Comparison of ENCODE assay signal across 18 mouse cellular contexts in the genomic region with DNA sequence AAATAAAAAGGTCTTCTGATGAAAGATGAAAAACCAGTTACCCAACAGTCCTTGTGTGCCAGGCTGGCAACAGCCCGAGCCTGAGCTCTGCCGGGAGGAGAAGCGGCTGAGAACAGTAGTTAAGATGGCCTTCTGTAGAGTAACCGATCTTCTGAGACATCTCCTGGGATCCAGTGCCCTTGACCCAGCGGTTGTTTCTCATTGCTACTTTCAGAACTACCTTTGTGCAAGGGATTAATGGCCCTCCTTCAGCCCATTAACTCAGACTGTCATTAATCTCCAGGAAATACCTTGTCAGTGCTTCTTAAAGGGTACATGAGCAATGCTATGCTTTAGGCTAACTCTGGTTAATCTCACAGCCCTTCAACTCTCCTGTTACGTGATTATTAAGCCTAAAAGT. TPM values are rescaled to one million over a fixed set of nuclear protein-coding genes. Genes with fewer than 3 reads are reported as not detected.
DNase-seq lines count a peak whose midpoint lies in the region; ATAC-seq and TF ChIP-seq lines count a peak whose summit lies in the region.
"Had no signal": no experiment of that assay in that cellular context is flagged by ENCODE, and none has a peak within 500 bp of the region (broad histone marks: within the 10 kb centered on the region; RNA-seq: fewer than 3 reads in every experiment).

No protein-coding gene starts in this region.

- no peaks in the 10 kb centered on the region for H3K36me3 ChIP-seq in stomach, embryonic 16.5 days (ENCODE audit: control insufficient read depth, insufficient read depth, low read length)
- H3K36me3 ChIP-seq in stomach, postnatal 0 days (ENCODE audit: control insufficient read depth, insufficient read depth, low read length) = no peaks in the 10 kb centered on the region
- no peaks in the 10 kb centered on the region for H3K36me3 ChIP-seq in embryonic facial prominence, embryonic 11.5 days (replicated peaks; ENCODE audit: control insufficient read depth, insufficient read depth, low read depth, low read length)
- H3K36me3 ChIP-seq in heart, embryonic 12.5 days = no peaks in the 10 kb centered on the region
- H3K36me3 ChIP-seq: heart, embryonic 15.5 days; hindbrain, embryonic 10.5 days; neural tube, embryonic 12.5 days had no signal

- no peak overlapping the region for H3K4me2 ChIP-seq in stomach, embryonic 16.5 days (ENCODE audit: low read depth, low read length)
- no peak overlapping the region for H3K4me2 ChIP-seq in stomach, postnatal 0 days (replicated peaks; ENCODE audit: low read depth)
- H3K4me2 ChIP-seq in embryonic facial prominence, embryonic 11.5 days (ENCODE audit: low read depth, low read length) = no peak overlapping the region
- no peak overlapping the region for H3K4me2 ChIP-seq in heart, embryonic 12.5 days
- H3K4me2 ChIP-seq: heart, embryonic 15.5 days; neural tube, embryonic 12.5 days had no signal

- no peaks in the 10 kb centered on the region for H3K9me3 ChIP-seq in stomach, embryonic 16.5 days (replicated peaks; ENCODE audit: control insufficient read depth, low read length)
- H3K9me3 ChIP-seq in stomach, postnatal 0 days (ENCODE audit: control insufficient read depth, low read length) = no peaks in the 10 kb centered on the region
- no peaks in the 10 kb centered on the region for H3K9me3 ChIP-seq in embryonic facial prominence, embryonic 11.5 days (replicated peaks; ENCODE audit: control insufficient read depth, low read length)
- no peaks in the 10 kb centered on the region for H3K9me3 ChIP-seq in heart, embryonic 12.5 days (replicated peaks)
- H3K9me3 ChIP-seq: heart, embryonic 15.5 days; hindbrain, embryonic 10.5 days; megakaryocyte, embryonic 14.5 days; neural tube, embryonic 12.5 days had no signal

- intact Hi-C loops in gastrocnemius, adult 2 months (cut with DNase I) = no loop called here
- intact Hi-C loops in gastrocnemius, postnatal 14 days (cut with DNase I; ENCODE audit: low total_unique reads) = no loop called here

- WGBS in stomach, embryonic 16.5 days = 34% methylated on average over 6 of the region's 6 CpGs
- WGBS in stomach, postnatal 0 days = 36% methylated on average over 6 of the region's 6 CpGs
- WGBS in embryonic facial prominence, embryonic 11.5 days = 30% methylated on average over 6 of the region's 6 CpGs
- WGBS in heart, embryonic 12.5 days = 58% methylated on average over 6 of the region's 6 CpGs

- no peaks in the 10 kb centered on the region for H3K27me3 ChIP-seq in stomach, embryonic 16.5 days (ENCODE audit: control insufficient read depth, insufficient read depth, low read length)
- H3K27me3 ChIP-seq in stomach, postnatal 0 days (ENCODE audit: control insufficient read depth, insufficient read depth, low read length) = no peaks in the 10 kb centered on the region
- H3K27me3 ChIP-seq in embryonic facial prominence, embryonic 11.5 days (ENCODE audit: control insufficient read depth, insufficient read depth, low read length) = no peaks in the 10 kb centered on the region
- H3K27me3 ChIP-seq in heart, embryonic 12.5 days (replicated peaks) = no peaks in the 10 kb centered on the region
- H3K27me3 ChIP-seq: heart, embryonic 15.5 days; megakaryocyte, embryonic 14.5 days; neural tube, embryonic 12.5 days had no signal

- DNase-seq in gastrocnemius, adult 2 months = peak; percentile 59
- DNase-seq in gastrocnemius, postnatal 14 days = no peak
- DNase-seq in stomach, postnatal 0 days (ENCODE audit: low spot score) = no peak
- DNase-seq in embryonic facial prominence, embryonic 11.5 days (ENCODE audit: low spot score) = peak; percentile 45
- no peak for DNase-seq in urinary bladder, adult 2 months (ENCODE audit: low spot score)
- DNase-seq: cerebellum, postnatal 14 days; liver; liver, postnatal 0 days; lung, postnatal 14 days; right cerebral cortex, postnatal 14 days; thymus, postnatal 4 days had no signal

- no peak for TF ChIP-seq EP300 in stomach, postnatal 0 days (optimal IDR thresholded peaks at IDR 0.05)

- peaks cover 18% of the 10 kb centered on the region; the same call in 1 of the 2 replicates for H3K4me1 ChIP-seq in stomach, embryonic 16.5 days (ENCODE audit: control insufficient read depth, insufficient read depth, low read length)
- H3K4me1 ChIP-seq in stomach, postnatal 0 days (replicated peaks; ENCODE audit: control insufficient read depth, insufficient read depth) = no peaks in the 10 kb centered on the region
- H3K4me1 ChIP-seq in embryonic facial prominence, embryonic 11.5 days (ENCODE audit: control insufficient read depth, insufficient read depth, low read length) = no peaks in the 10 kb centered on the region; the same call in 1 of the 2 replicates
- peaks cover 41% of the 10 kb centered on the region for H3K4me1 ChIP-seq in heart, embryonic 12.5 days (replicated peaks)

- no peak for ATAC-seq in stomach, embryonic 16.5 days (ENCODE audit: insufficient read depth, low FRiP score)
- no peak; the same call in 1 of the 2 replicates for ATAC-seq in stomach, postnatal 0 days (ENCODE audit: low FRiP score, low TSS enrichment)
- ATAC-seq in embryonic facial prominence, embryonic 11.5 days (replicated peaks; ENCODE audit: insufficient number of reproducible peaks, low FRiP score, low TSS enrichment, low read depth) = no peak
- ATAC-seq in heart, embryonic 12.5 days (ENCODE audit: insufficient number of reproducible peaks, low FRiP score) = no peak
- no peak for ATAC-seq in erythroblast, adult 5-6 weeks (replicated peaks; ENCODE audit: low FRiP score, poor library complexity, severe bottlenecking)
- ATAC-seq: liver, postnatal 0 days had no signal

- H3K4me3 ChIP-seq in gastrocnemius, adult 2 months = peak overlapping the region; percentile 50
- H3K4me3 ChIP-seq in stomach, embryonic 16.5 days (replicated peaks; ENCODE audit: low read length) = no peak overlapping the region
- H3K4me3 ChIP-seq in stomach, postnatal 0 days (ENCODE audit: low read depth, low read length) = no peak overlapping the region
- no peak overlapping the region for H3K4me3 ChIP-seq in embryonic facial prominence, embryonic 11.5 days (ENCODE audit: low read depth, low read length)
- H3K4me3 ChIP-seq in heart, embryonic 12.5 days = no peak overlapping the region
- H3K4me3 ChIP-seq: heart, embryonic 15.5 days; hindbrain, embryonic 10.5 days; megakaryocyte, embryonic 14.5 days; neural tube, embryonic 12.5 days had no signal

- H3K27ac ChIP-seq in gastrocnemius, adult 2 months = peak overlapping the region; percentile 92
- peak overlapping the region; percentile 11; the same call in 1 of the 2 replicates for H3K27ac ChIP-seq in stomach, embryonic 16.5 days (ENCODE audit: low read length)
- H3K27ac ChIP-seq in stomach, postnatal 0 days (replicated peaks) = no peak overlapping the region; the same call in 1 of the 2 replicates
- H3K27ac ChIP-seq in embryonic facial prominence, embryonic 11.5 days (replicated peaks; ENCODE audit: low read depth, low read length) = no peak overlapping the region
- no peak overlapping the region for H3K27ac ChIP-seq in heart, embryonic 12.5 days (ENCODE audit: poor library complexity, severe bottlenecking)
- H3K27ac ChIP-seq: heart, embryonic 15.5 days; hindbrain, embryonic 10.5 days; neural tube, embryonic 12.5 days had no signal

- no peak overlapping the region for H3K9ac ChIP-seq in stomach, embryonic 16.5 days (ENCODE audit: low read length)
- H3K9ac ChIP-seq in stomach, postnatal 0 days (ENCODE audit: low read length) = no peak overlapping the region
- H3K9ac ChIP-seq in embryonic facial prominence, embryonic 11.5 days (replicated peaks; ENCODE audit: low read length) = no peak overlapping the region
- no peak overlapping the region for H3K9ac ChIP-seq in heart, embryonic 12.5 days
- H3K9ac ChIP-seq: heart, embryonic 15.5 days; liver, postnatal 0 days; neural tube, embryonic 12.5 days had no signal

- TF ChIP-seq CTCF in gastrocnemius, adult 2 months (IDR thresholded peaks at IDR 0.05) = no peak
- TF ChIP-seq CTCF in stomach, postnatal 0 days (IDR thresholded peaks at IDR 0.05; ENCODE audit: low read depth) = no peak

RNA-seq across cellular contexts. Expression of a gene that starts 13.2 kb away (rescaled TPM):
- 10 to 100 TPM; 37.5 to 67.0 TPM for total RNA-seq in gastrocnemius, adult 2 months (2021)
- total RNA-seq in gastrocnemius, postnatal 14 days (2021) = 10 to 100 TPM; 44.5 to 46.5 TPM
- 56.2 and 60.3 TPM in 2 replicates for polyA plus RNA-seq in stomach, embryonic 16.5 days (2015; fragmentation: Nextera tagmentation; extraction: Ambion mirVana)
- 35.3 and 41.6 TPM in 2 replicates for polyA plus RNA-seq in stomach, postnatal 0 days (2015; fragmentation: Nextera tagmentation; extraction: Ambion mirVana)
- 24.1 and 24.2 TPM in 2 replicates for polyA plus RNA-seq in embryonic facial prominence, embryonic 11.5 days (2014; fragmentation: Nextera tagmentation; extraction: Ambion mirVana)
- 57.1 and 66.5 TPM in 2 replicates for polyA plus RNA-seq in urinary bladder, adult 2 months (2012; rRNA removed)
- polyA plus RNA-seq in heart, embryonic 12.5 days (2016; fragmentation: Nextera tagmentation; extraction: Ambion mirVana) = 27.8 and 31.0 TPM in 2 replicates
- 6.1 and 23.4 TPM in 2 replicates for total RNA-seq in erythroblast, adult 5-6 weeks (2015; ENCODE audit: low replicate concordance)
- 4.0 and 5.4 TPM in 2 replicates for total RNA-seq in erythroblast, adult 5-6 weeks (2017; ENCODE audit: low replicate concordance)

Comparison
In these comparisons a context has a peak if more than half of its experiments do, and no peak if none do; other contexts are left out.
1. DNase-seq: peak in gastrocnemius, adult 2 months (single experiment) and embryonic facial prominence, embryonic 11.5 days (single experiment); none in gastrocnemius, postnatal 14 days (single experiment), stomach, postnatal 0 days (single experiment) and urinary bladder, adult 2 months (single experiment).
2. H3K27ac ChIP-seq: peak in gastrocnemius, adult 2 months (single experiment) and stomach, embryonic 16.5 days (single experiment); none in stomach, postnatal 0 days (single experiment), embryonic facial prominence, embryonic 11.5 days (single experiment) and heart, embryonic 12.5 days (single experiment).